8 mouse cellular contexts compared by ENCODE assay signal in genomic region chr4:48045721-48046460, GRCm38 (mm10). TPM values are rescaled to one million over a fixed set of nuclear protein-coding genes. Genes with fewer than 3 reads are reported as not detected.
A peak's percentile ranks its signal among the peaks of the same experiment; 100 is the strongest.
DNase-seq lines count a peak whose midpoint lies in the region; ATAC-seq and TF ChIP-seq lines count a peak whose summit lies in the region.

No protein-coding gene starts in this region.

- no peaks in the 10 kb centered on the region for H3K4me1 ChIP-seq in ES-Bruce4 (ENCODE audit: control insufficient read depth, insufficient read depth, low read length)
- H3K4me1 ChIP-seq in heart, embryonic 10.5 days, result peaks cover 43% of the 10 kb centered on the region

- TF ChIP-seq CTCF in ES-Bruce4 (IDR thresholded peaks at IDR 0.05; ENCODE audit: low read depth, low read length), result no peak

- no peak overlapping the region for H3K9ac ChIP-seq in ES-Bruce4 (ENCODE audit: low read depth, poor library complexity, severe bottlenecking)

- peaks cover 33% of the 10 kb centered on the region for H3K27me3 ChIP-seq in ES-Bruce4 (ENCODE audit: control insufficient read depth, insufficient read depth, low read length, poor library complexity, severe bottlenecking)
- peaks cover 42% of the 10 kb centered on the region for H3K27me3 ChIP-seq in heart, embryonic 10.5 days (ENCODE audit: insufficient read depth, poor library complexity, severe bottlenecking)

- no peak for ATAC-seq in CD4-positive, CD25-positive, alpha-beta regulatory T cell, adult 4 months

- peak overlapping the region; percentile 56 for H3K4me3 ChIP-seq in ES-Bruce4 (ENCODE audit: low read depth, low read length)
- peak overlapping the region; percentile 85 for H3K4me3 ChIP-seq in heart, embryonic 10.5 days

- TF ChIP-seq POLR2A in ES-Bruce4 (IDR thresholded peaks at IDR 0.05; ENCODE audit: insufficient read depth, low read length), result no peak

- peak; percentile 78 for DNase-seq in CD4-positive, CD25-positive, alpha-beta regulatory T cell, adult 2 months (ENCODE audit: low read depth, low spot score)
- DNase-seq in cerebellum, adult 9-11 months, result peak; percentile 55
- DNase-seq in heart, embryonic 10.5 days (ENCODE audit: low spot score), result no peak
- DNase-seq in kidney, postnatal 14 days, result peak; percentile 22
- peak; percentile 66 for DNase-seq in mesoderm, embryonic 11.5 days (ENCODE audit: low read depth, low spot score)
- DNase-seq in spleen, postnatal 36 days (ENCODE audit: low spot score in 2 of 2), result peak; percentile 23 to 32

- H3K27ac ChIP-seq in ES-Bruce4 (ENCODE audit: insufficient read depth, low read length), result no peak overlapping the region
- H3K27ac ChIP-seq in heart, embryonic 10.5 days, result peak overlapping the region; percentile 53; the same call in 1 of the 2 replicates

- under 1% methylated on average over 39 of the region's 39 CpGs for WGBS in heart, embryonic 10.5 days

- no peaks in the 10 kb centered on the region for H3K36me3 ChIP-seq in ES-Bruce4 (ENCODE audit: control insufficient read depth, insufficient read depth, low read length, poor library complexity, severe bottlenecking)
- H3K36me3 ChIP-seq in heart, embryonic 10.5 days, result no peaks in the 10 kb centered on the region

- no peak for TF ChIP-seq EP300 in ES-Bruce4 (IDR thresholded peaks at IDR 0.05; ENCODE audit: insufficient read depth, low read depth, low read length)

- no peaks in the 10 kb centered on the region for H3K9me3 ChIP-seq in ES-Bruce4 (replicated peaks; ENCODE audit: control insufficient read depth, insufficient read depth, low read length, poor library complexity, severe bottlenecking)
- H3K9me3 ChIP-seq in heart, embryonic 10.5 days, result no peaks in the 10 kb centered on the region

RNA-seq across cellular contexts. Expression of gene Nr4a3, which starts 0.9 kb away (rescaled TPM):
- 1 to 10 TPM; 2.2 to 2.3 TPM for polyA plus RNA-seq in CD4-positive, CD25-positive, alpha-beta regulatory T cell, adult 4 months (2017; shearing (Covaris generic))
- 0.33 TPM in 1 of 2 replicates, not detected in the other for polyA plus RNA-seq in ES-Bruce4 (2011; ENCODE audit: insufficient read depth, insufficient read length, low read depth, missing spikeins)
- polyA plus RNA-seq in heart, embryonic 10.5 days (2016; fragmentation: Nextera tagmentation; extraction: Ambion mirVana), result 0.09 and 0.12 TPM in 2 replicates
